Mouse (Mus musculus): ENCODE data around the gene Otulin. TPM values are rescaled to one million over a fixed set of nuclear protein-coding genes. Genes with fewer than 3 reads are reported as not detected.

Otulin gene
- polyA plus RNA-seq, 1 experiment from 2014 or later, result 41.8 TPM

DNA sequence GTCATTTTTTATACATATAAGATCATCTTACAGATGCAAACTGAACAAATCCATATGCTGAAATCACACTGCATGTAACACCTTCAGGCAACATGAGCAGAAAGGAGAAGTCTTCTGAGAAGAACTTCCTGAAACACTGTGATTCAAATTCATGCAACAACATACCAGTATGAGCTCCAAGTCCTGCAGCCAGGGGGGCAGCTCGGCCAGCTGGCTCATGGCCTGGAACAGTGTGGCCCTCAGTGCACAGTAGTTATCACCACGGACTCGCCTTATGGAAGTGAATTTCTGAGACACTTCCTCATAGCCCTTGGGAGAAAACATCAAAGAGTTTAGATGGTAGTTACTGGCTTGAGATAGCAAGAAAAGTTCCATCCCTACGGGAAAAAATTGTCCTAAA is 14.3 kb downstream of the Otulin start:
- no peaks in the 10 kb centered on the region for H3K27me3 ChIP-seq (ENCODE audit: insufficient read depth, low read length)
- H3K27ac ChIP-seq (ENCODE audit: low read depth), result no peak overlapping the region
- no peaks in the 10 kb centered on the region for H3K9me3 ChIP-seq (ENCODE audit: low read depth, low read length)
- ATAC-seq (ENCODE audit: insufficient read depth) (no peak), DNase-seq (peak; percentile 35)
- TF ChIP-seq CTCF (IDR thresholded peaks at IDR 0.05; ENCODE audit: low read depth), result no peak
- no peak overlapping the region for H3K9ac ChIP-seq
- peaks cover 37% of the 10 kb centered on the region for H3K36me3 ChIP-seq (ENCODE audit: insufficient read depth)
- WGBS, result 62% methylated on average over 4 of the region's 4 CpGs
- no peak overlapping the region for H3K4me3 ChIP-seq (ENCODE audit: low read depth, low read length)
- no peaks in the 10 kb centered on the region for H3K4me1 ChIP-seq (ENCODE audit: insufficient read depth)
- H3K4me2 ChIP-seq, result no peak overlapping the region

- Histone ChIP-seq H3K4me3 (ENCODE audit: low read depth, low read length) (no peak overlapping the region), H3K36me3 (ENCODE audit: insufficient read depth) (peaks cover 44% of the 10 kb centered on the region), H3K27me3 (ENCODE audit: insufficient read depth, low read length) (no peaks in the 10 kb centered on the region), H3K9ac (no peak overlapping the region), H3K4me2 (no peak overlapping the region), H3K9me3 (ENCODE audit: low read depth, low read length) (no peaks in the 10 kb centered on the region), H3K27ac (ENCODE audit: low read depth) (no peak overlapping the region), H3K4me1 (ENCODE audit: insufficient read depth) (no peaks in the 10 kb centered on the region)
- WGBS, result 93% methylated on average over 4 of the region's 4 CpGs
- DNase-seq, result no peak
- no peak for TF ChIP-seq CTCF (IDR thresholded peaks at IDR 0.05; ENCODE audit: low read depth)
- no peak for ATAC-seq (ENCODE audit: insufficient read depth)
Measured at GRCm38 (mm10) chr15:27613255-27613654, 17.2 kb downstream of the Otulin start.

- Histone ChIP-seq H3K9ac (no peak overlapping the region), H3K27me3 (ENCODE audit: insufficient read depth, low read length) (no peaks in the 10 kb centered on the region), H3K27ac (ENCODE audit: low read depth) (no peak overlapping the region), H3K4me1 (ENCODE audit: insufficient read depth) (no peaks in the 10 kb centered on the region), H3K9me3 (ENCODE audit: low read depth, low read length) (no peaks in the 10 kb centered on the region), H3K4me3 (ENCODE audit: low read depth, low read length) (no peak overlapping the region), H3K4me2 (no peak overlapping the region), H3K36me3 (ENCODE audit: insufficient read depth) (peaks cover 46% of the 10 kb centered on the region)
- DNase-seq, result peak; percentile 89
- peak; percentile 88 for TF ChIP-seq CTCF (IDR thresholded peaks at IDR 0.05; ENCODE audit: low read depth)
- WGBS, result 42% methylated on average over 6 of the region's 6 CpGs
- ATAC-seq (ENCODE audit: insufficient read depth), result peak; percentile 58
Measured at GRCm38 (mm10) chr15:27612533-27613221, 17.8 kb downstream of the Otulin start.

DNA sequence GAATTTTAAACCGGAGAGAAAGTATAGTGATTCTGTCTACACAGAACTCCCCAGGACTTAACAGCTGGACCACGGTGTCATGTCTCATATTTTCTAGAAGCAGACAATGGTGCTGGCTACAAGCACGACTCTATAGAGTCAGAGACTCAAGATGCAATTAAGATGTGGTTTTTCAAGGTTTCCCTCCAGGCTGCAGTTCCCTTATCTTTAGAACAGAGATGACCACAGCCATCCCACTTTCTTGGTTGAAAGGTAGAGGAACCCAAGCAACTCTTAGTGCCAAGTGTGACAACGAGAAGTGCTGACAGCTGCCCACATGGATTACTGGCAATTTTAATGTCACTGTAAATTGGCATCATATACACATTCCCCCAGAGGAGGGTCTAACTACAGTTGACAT is 20.9 kb downstream of the Otulin start:
- no peak for TF ChIP-seq CTCF (IDR thresholded peaks at IDR 0.05; ENCODE audit: low read depth)
- H3K27ac ChIP-seq (ENCODE audit: low read depth), result no peak overlapping the region
- no peak overlapping the region for H3K4me3 ChIP-seq (ENCODE audit: low read depth, low read length)
- H3K9ac ChIP-seq, result no peak overlapping the region
- no peaks in the 10 kb centered on the region for H3K9me3 ChIP-seq (ENCODE audit: low read depth, low read length)
- 69% methylated on average over 4 of the region's 4 CpGs for WGBS
- ATAC-seq (ENCODE audit: insufficient read depth) (no peak), DNase-seq (no peak)
- no peak overlapping the region for H3K4me2 ChIP-seq
- H3K4me1 ChIP-seq (ENCODE audit: insufficient read depth), result no peaks in the 10 kb centered on the region
- peaks cover 57% of the 10 kb centered on the region for H3K36me3 ChIP-seq (ENCODE audit: insufficient read depth)
- no peaks in the 10 kb centered on the region for H3K27me3 ChIP-seq (ENCODE audit: insufficient read depth, low read length)

- no peaks in the 10 kb centered on the region for H3K4me1 ChIP-seq (ENCODE audit: insufficient read depth)
- 75% methylated on average over 3 of the region's 3 CpGs for WGBS
- H3K4me3 ChIP-seq (ENCODE audit: low read depth, low read length), result no peak overlapping the region
- ATAC-seq (ENCODE audit: insufficient read depth), result no peak
- no peaks in the 10 kb centered on the region for H3K9me3 ChIP-seq (ENCODE audit: low read depth, low read length)
- H3K27me3 ChIP-seq (ENCODE audit: insufficient read depth, low read length), result no peaks in the 10 kb centered on the region
- H3K9ac ChIP-seq, result no peak overlapping the region
- TF ChIP-seq CTCF (IDR thresholded peaks at IDR 0.05; ENCODE audit: low read depth), result 0 out of 2 replicates have a peak, but pooled peaks have one; percentile 4
- H3K36me3 ChIP-seq (ENCODE audit: insufficient read depth), result peaks cover 62% of the 10 kb centered on the region
- no peak for DNase-seq
- H3K4me2 ChIP-seq, result no peak overlapping the region
- H3K27ac ChIP-seq (ENCODE audit: low read depth), result no peak overlapping the region
Measured at GRCm38 (mm10) chr15:27605252-27605651, 25.2 kb downstream of the Otulin start.

GRCm38 (mm10) chr15:27604558-27604957 is 25.9 kb downstream of the Otulin start:
- ATAC-seq (ENCODE audit: insufficient read depth), result no peak
- Histone ChIP-seq H3K9ac (no peak overlapping the region), H3K36me3 (ENCODE audit: insufficient read depth) (peaks cover 59% of the 10 kb centered on the region), H3K4me3 (ENCODE audit: low read depth, low read length) (no peak overlapping the region), H3K27me3 (ENCODE audit: insufficient read depth, low read length) (no peaks in the 10 kb centered on the region), H3K4me2 (no peak overlapping the region), H3K4me1 (ENCODE audit: insufficient read depth) (no peaks in the 10 kb centered on the region), H3K27ac (ENCODE audit: low read depth) (no peak overlapping the region), H3K9me3 (ENCODE audit: low read depth, low read length) (no peaks in the 10 kb centered on the region)
- 75% methylated on average over 3 of the region's 3 CpGs for WGBS
- no peak for TF ChIP-seq CTCF (IDR thresholded peaks at IDR 0.05; ENCODE audit: low read depth)
- no peak for DNase-seq

DNA sequence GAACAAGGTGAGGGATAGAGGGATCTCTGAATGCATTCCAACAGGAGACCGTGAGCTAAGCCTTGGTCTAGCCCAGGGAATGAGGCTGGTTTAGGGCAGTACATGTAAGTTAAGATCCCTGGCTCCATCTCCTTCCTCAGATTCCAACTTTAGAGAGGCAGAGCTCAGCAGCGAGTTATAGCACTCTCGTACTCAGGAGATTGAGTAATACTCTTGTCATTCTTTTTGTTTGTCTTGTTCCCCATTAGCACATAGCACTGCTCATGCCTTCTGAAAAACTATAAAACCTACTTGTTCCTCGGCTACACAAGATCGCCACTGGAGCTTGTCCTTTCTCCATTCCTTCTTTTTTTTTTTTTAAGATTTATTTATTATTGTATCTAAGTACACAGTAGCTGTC is 30.0 kb downstream of the Otulin start:
- DNase-seq (no peak), ATAC-seq (ENCODE audit: insufficient read depth) (no peak)
- no peaks in the 10 kb centered on the region for H3K4me1 ChIP-seq (ENCODE audit: insufficient read depth)
- H3K36me3 ChIP-seq (ENCODE audit: insufficient read depth), result peaks cover 51% of the 10 kb centered on the region
- no peak overlapping the region for H3K27ac ChIP-seq (ENCODE audit: low read depth)
- 76% methylated on average over 5 of the region's 5 CpGs for WGBS
- TF ChIP-seq CTCF (IDR thresholded peaks at IDR 0.05; ENCODE audit: low read depth), result no peak
- H3K27me3 ChIP-seq (ENCODE audit: insufficient read depth, low read length), result no peaks in the 10 kb centered on the region
- H3K4me2 ChIP-seq, result no peak overlapping the region
- H3K9ac ChIP-seq, result no peak overlapping the region
- no peaks in the 10 kb centered on the region for H3K9me3 ChIP-seq (ENCODE audit: low read depth, low read length)
- H3K4me3 ChIP-seq (ENCODE audit: low read depth, low read length), result no peak overlapping the region

Measured in lung, embryonic 14.5 days (tissue).